Mouse (Mus musculus): ENCODE results near the gene Epn1. TPM values are rescaled to one million over a fixed set of nuclear protein-coding genes. Genes with fewer than 3 reads are reported as not detected.

The Epn1 gene
- 420 and 464 TPM in 2 replicates for polyA plus RNA-seq (2012; rRNA removed)

DNA sequence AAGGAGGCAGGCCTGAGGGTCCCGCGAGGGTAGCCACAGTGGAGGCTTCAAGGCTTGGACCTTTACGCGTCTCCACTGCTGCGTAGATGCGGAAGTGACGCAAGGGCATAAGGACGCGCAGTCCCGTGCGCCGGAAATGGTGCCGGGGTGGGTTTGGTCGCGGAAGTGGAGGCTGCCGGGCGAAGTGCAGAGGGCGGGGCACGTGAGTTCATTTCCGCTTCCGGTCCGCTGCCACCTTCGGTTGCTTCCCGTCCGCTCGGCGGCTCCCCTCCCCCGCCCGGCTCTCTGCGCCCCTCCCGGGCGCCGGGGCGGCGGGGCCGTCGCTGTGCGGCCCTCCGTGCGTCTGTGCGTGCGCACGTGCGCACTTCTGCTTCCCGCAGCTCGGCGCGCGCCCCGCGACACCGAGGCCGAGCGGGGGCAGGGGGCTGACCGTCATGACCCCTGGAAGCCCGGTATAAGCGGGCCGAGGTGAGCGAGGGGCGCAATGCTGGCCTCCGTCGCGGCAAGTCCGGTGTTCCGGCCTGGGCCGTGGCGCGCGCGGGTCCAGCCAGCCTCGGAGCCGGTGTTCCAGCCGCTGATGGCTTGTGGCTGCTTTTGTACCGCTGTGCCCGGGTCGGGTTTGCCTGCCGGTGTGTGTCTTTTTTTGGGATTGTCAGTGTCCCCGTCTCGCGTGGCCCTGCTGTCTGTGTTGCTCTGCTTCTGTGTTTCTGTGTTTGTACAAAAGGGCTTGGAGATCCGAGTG, at the start of gene Epn1:
Gene Epn1 (plus strand): TSS at position 226 of the 742 bp plus-strand sequence.
- Histone ChIP-seq H3K4me3 (ENCODE audit: insufficient read depth, low read length) (peak within 1 kb of the TSS; percentile 96), H3K27ac (ENCODE audit: insufficient read depth, low read length) (peak within 1 kb of the TSS; percentile 86)
- TF ChIP-seq CTCF (IDR thresholded peaks at IDR 0.05; ENCODE audit: extremely low read depth, insufficient read depth, low read length), result no peak
- peak; percentile 80 for TF ChIP-seq POLR2A (IDR thresholded peaks at IDR 0.05; ENCODE audit: extremely low read depth, insufficient read depth, low read length)

DNA sequence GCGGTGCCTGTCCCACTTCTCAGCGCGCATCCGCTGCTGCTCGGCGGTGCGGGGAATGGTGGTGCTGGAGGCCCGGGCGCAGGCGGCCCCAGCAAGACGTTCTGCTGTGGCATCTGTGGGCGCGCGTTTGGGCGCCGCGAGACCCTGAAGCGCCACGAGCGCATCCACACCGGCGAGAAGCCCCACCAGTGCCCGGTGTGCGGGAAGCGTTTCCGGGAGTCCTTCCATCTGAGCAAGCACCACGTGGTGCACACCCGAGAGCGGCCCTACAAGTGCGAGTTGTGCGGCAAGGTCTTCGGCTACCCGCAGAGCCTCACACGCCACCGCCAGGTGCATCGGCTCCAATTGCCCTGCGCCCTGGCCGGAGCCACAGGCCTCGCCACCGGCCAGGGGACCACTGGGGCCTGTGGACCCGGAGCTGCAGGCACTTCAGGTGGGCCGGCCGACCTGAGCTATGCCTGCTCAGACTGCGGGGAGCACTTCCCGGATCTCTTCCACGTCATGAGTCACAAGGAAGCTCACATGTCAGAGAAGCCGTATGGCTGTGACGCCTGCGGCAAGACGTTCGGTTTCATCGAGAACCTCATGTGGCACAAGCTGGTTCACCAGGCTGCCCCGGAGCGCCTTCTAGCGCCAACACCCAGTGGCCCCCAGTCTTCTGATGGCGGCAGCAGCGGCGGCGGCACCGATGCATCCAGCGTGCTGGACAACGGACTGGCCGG, 49.3 kb upstream of the Epn1 start:
- no peak overlapping the region for H3K27ac ChIP-seq (ENCODE audit: insufficient read depth, low read length)
- H3K4me1 ChIP-seq (ENCODE audit: control insufficient read depth, insufficient read depth, low read length), result peaks cover 2% of the 10 kb centered on the region; the same call in 1 of the 2 replicates
- no peak for TF ChIP-seq POLR2A (IDR thresholded peaks at IDR 0.05; ENCODE audit: extremely low read depth, insufficient read depth, low read length)
- TF ChIP-seq CTCF (IDR thresholded peaks at IDR 0.05; ENCODE audit: extremely low read depth, insufficient read depth, low read length), result no peak
- H3K4me3 ChIP-seq (ENCODE audit: insufficient read depth, low read length), result no peak overlapping the region

More for the DNA sequence above, at the start of gene Epn1:
- H3K4me1 ChIP-seq (ENCODE audit: control insufficient read depth, insufficient read depth, low read length), result peaks cover 3% of the 10 kb centered on the region; the same call in 1 of the 2 replicates

DNA sequence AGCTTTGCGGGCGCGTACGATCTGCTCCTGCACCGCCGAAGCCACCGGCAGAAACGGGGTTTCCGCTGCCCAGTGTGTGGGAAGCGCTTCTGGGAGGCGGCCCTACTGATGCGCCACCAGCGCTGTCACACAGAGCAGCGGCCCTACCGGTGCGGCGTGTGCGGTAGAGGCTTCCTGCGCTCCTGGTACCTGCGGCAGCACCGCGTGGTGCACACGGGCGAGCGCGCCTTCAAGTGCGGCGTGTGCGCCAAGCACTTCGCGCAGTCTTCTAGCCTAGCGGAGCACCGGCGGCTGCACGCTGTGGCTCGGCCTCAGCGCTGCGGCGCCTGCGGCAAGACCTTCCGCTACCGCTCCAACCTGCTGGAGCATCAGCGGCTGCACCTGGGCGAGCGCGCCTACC, 48.5 kb upstream of the Epn1 start:
- Histone ChIP-seq H3K4me1 (ENCODE audit: control insufficient read depth, insufficient read depth, low read length) (peaks cover 2% of the 10 kb centered on the region; the same call in 1 of the 2 replicates), H3K4me3 (ENCODE audit: insufficient read depth, low read length) (no peak overlapping the region), H3K27ac (ENCODE audit: insufficient read depth, low read length) (no peak overlapping the region)
- TF ChIP-seq CTCF (IDR thresholded peaks at IDR 0.05; ENCODE audit: extremely low read depth, insufficient read depth, low read length), result no peak
- no peak for TF ChIP-seq POLR2A (IDR thresholded peaks at IDR 0.05; ENCODE audit: extremely low read depth, insufficient read depth, low read length)

DNA sequence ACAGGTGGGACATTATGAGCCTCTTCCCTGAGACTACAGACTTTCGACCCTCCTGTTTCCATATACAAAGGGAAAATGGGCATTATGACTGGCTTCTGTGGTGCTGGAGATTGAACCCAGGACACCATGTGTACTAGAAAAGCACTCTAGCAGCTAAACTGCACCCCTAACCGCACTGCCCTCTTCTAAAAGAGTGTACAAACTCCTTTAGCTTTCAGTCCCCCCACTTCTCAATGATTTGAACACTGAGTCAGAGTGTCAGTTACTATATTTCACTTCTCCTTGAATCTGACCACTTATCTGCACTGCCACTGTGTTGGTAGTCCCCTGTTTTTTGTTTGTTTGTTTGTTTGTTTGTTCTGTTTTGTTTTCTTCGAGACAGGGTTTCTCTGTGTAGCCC, 46.2 kb upstream of the Epn1 start, which contains the start of gene 4632433K11Rik:
Gene 4632433K11Rik (plus strand): TSS at position 301 of the 400 bp plus-strand sequence.
- TF ChIP-seq CTCF (IDR thresholded peaks at IDR 0.05; ENCODE audit: extremely low read depth, insufficient read depth, low read length), result no peak
- no peak for TF ChIP-seq POLR2A (IDR thresholded peaks at IDR 0.05; ENCODE audit: extremely low read depth, insufficient read depth, low read length)
- Histone ChIP-seq H3K4me3 (ENCODE audit: insufficient read depth, low read length) (no peak within 1 kb of the TSS), H3K4me1 (ENCODE audit: control insufficient read depth, insufficient read depth, low read length) (no peaks in the 10 kb centered on the region; the same call in none of the 2 replicates), H3K27ac (ENCODE audit: insufficient read depth, low read length) (no peak within 1 kb of the TSS)

DNA sequence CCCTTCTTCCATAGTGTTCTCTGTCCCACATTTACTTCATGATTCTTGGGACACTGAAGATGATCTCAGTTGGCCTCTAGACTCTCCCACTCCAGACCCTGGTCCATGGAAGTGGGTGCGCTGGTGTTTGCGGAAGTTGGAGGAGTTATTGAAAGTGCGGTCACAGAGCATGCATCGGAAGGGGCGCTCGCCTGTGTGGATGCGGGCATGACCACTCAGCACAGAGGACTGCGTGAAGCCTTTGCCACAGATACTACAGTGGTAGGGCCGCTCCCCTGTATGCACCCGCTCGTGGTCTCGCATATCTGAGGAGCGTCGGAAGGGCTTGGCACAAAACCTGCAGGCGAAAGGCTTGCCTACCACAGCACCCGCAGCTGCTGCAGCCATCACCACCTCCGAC, 44.4 kb upstream of the Epn1 start:
- TF ChIP-seq CTCF (IDR thresholded peaks at IDR 0.05; ENCODE audit: extremely low read depth, insufficient read depth, low read length) (no peak), POLR2A (IDR thresholded peaks at IDR 0.05; ENCODE audit: extremely low read depth, insufficient read depth, low read length) (no peak)
- no peak overlapping the region for H3K4me3 ChIP-seq (ENCODE audit: insufficient read depth, low read length)
- H3K4me1 ChIP-seq (ENCODE audit: control insufficient read depth, insufficient read depth, low read length), result no peaks in the 10 kb centered on the region; the same call in none of the 2 replicates
- no peak overlapping the region for H3K27ac ChIP-seq (ENCODE audit: insufficient read depth, low read length)

DNA sequence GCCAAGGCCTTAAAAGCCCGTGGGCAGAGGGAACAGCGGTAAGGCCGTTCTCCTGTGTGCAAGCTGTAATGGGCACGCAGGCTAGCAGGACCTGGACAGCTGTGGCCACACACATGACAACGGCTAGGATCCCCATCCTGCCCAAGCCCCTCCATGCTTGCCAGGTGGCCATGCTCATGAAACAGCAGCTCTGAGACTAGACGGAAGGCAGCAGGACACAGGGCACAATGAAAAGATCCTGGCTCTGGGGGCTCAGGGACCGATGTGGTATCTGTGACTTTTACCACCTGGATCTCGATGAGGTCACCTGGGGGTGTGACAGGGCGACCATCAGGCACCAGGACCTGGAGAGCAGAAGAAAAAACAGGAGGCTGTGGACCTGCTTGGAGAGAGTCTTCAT, 43.9 kb upstream of the Epn1 start:
- no peak for TF ChIP-seq POLR2A (IDR thresholded peaks at IDR 0.05; ENCODE audit: extremely low read depth, insufficient read depth, low read length)
- no peak for TF ChIP-seq CTCF (IDR thresholded peaks at IDR 0.05; ENCODE audit: extremely low read depth, insufficient read depth, low read length)
- no peaks in the 10 kb centered on the region; the same call in none of the 2 replicates for H3K4me1 ChIP-seq (ENCODE audit: control insufficient read depth, insufficient read depth, low read length)

DNA sequence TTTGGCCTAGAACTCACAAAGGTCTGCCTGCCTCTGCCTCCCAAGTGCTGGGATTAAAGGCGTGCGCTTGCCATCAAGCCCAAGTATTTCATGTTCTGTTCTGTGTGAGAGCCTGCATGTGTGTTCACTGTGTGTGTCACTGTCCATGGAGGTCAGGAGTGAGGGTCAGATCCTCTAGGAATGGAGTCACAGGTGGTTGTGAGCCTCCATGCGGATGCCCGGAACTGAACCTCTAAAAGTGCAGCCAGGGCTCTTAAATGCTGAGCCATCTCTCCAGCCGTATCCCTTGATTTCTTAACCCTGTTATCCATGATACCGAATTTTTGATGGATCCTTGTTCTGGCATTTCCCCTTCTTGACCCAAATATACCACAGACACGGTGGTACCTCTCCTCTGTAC, 43.0 kb upstream of the Epn1 start:
- H3K27ac ChIP-seq (ENCODE audit: insufficient read depth, low read length), result no peak overlapping the region
- no peak overlapping the region; the same call in 1 of the 2 replicates for H3K4me3 ChIP-seq (ENCODE audit: insufficient read depth, low read length)
- H3K4me1 ChIP-seq (ENCODE audit: control insufficient read depth, insufficient read depth, low read length), result no peaks in the 10 kb centered on the region; the same call in none of the 2 replicates
- TF ChIP-seq CTCF (IDR thresholded peaks at IDR 0.05; ENCODE audit: extremely low read depth, insufficient read depth, low read length) (no peak), POLR2A (IDR thresholded peaks at IDR 0.05; ENCODE audit: extremely low read depth, insufficient read depth, low read length) (no peak)

More for the DNA sequence above, 43.9 kb upstream of the Epn1 start:
- no peak overlapping the region for H3K27ac ChIP-seq (ENCODE audit: insufficient read depth, low read length)
- H3K4me3 ChIP-seq (ENCODE audit: insufficient read depth, low read length), result no peak overlapping the region

DNA sequence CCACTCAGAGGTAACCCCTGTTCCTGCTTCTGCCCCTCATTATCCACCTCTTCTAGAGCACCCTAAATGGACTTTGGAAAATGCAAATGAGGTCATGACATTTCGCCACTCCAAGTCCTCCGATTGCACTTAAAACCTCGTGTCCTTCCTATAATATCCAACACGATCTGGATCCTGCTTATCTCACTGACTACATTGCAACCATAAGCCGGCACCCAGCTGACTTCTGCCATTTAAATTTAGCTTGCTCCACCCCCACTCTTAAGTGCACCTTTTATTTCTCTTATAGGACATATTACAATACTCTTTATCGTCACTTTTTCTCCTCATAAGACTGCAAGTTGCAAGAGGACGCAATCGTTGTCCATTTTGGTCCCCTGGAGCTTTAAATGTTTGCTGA, 42.6 kb upstream of the Epn1 start:
- H3K4me1 ChIP-seq (ENCODE audit: control insufficient read depth, insufficient read depth, low read length), result no peaks in the 10 kb centered on the region; the same call in none of the 2 replicates
- H3K27ac ChIP-seq (ENCODE audit: insufficient read depth, low read length), result no peak overlapping the region
- no peak for TF ChIP-seq CTCF (IDR thresholded peaks at IDR 0.05; ENCODE audit: extremely low read depth, insufficient read depth, low read length)
- no peak for TF ChIP-seq POLR2A (IDR thresholded peaks at IDR 0.05; ENCODE audit: extremely low read depth, insufficient read depth, low read length)
- H3K4me3 ChIP-seq (ENCODE audit: insufficient read depth, low read length), result peak overlapping the region; percentile 74

DNA sequence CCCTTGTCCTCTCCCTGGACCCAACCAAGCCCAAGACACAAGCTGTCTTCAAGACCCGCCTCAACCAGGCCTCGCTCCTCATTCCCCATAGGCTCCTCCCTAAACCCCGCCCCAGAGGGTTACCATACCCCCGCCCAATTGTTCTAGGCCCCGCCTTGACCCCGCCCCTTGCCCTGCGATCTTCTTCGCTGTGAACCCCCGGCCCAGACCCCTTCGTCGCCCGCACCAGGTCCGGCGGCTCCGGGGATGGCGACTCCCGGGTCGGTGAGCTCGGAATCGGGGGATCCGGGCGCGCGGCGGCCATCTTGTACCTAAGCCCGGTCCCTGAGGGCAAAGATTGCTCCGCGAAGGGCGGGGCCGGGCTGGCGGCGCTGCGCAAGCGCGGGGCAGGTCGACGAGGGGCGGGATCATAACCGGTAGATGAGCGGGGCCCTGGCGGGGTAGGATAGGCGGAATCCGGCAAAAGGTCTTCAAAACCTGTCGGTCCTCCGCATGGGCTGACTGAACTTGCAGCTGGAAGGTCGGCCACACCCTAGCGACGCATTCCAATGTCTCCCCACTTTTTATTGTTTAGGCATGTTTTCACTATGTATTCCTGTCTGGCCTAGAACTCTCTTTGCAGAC, 41.8 kb upstream of the Epn1 start, which contains the start of gene Zfp784:
Gene Zfp784 (minus strand): TSS at position 338 of the 624 bp plus-strand sequence.
- TF ChIP-seq CTCF (IDR thresholded peaks at IDR 0.05; ENCODE audit: extremely low read depth, insufficient read depth, low read length) (no peak), POLR2A (IDR thresholded peaks at IDR 0.05; ENCODE audit: extremely low read depth, insufficient read depth, low read length) (peak; percentile 68)
- Histone ChIP-seq H3K4me1 (ENCODE audit: control insufficient read depth, insufficient read depth, low read length) (no peaks in the 10 kb centered on the region; the same call in none of the 2 replicates), H3K27ac (ENCODE audit: insufficient read depth, low read length) (peak within 1 kb of the TSS; percentile 91), H3K4me3 (ENCODE audit: insufficient read depth, low read length) (peak within 1 kb of the TSS; percentile 74)
